Mouse (Mus musculus) heart, embryonic 14.5 days (tissue): ENCODE results near the gene Palm2. TPM values are rescaled to one million over a fixed set of nuclear protein-coding genes. Genes with fewer than 3 reads are reported as not detected.

Source experiments
- ATAC-seq: fragments of 200-750 bp; cut with Nextera tagmentation; 2 replicates; pipeline ENCODE4 v1.8.0; 2017; ENCODE audit warnings: low read depth, moderate TSS enrichment; ENCODE audit not compliant: insufficient number of reproducible peaks, insufficient read depth, low FRiP score
- H3K27ac ChIP-seq, 2 experiments: fragments of 200-500 bp in 1 of 2; fragments of 300-500 bp in 1 of 2; sonication (generic) in 1 of 2; replicated peaks in 1 of 2; 2 replicates each; pipeline ENCODE4 v1.5.1; 2012 to 2014; ENCODE audit warnings: low read depth in 2 of 2, low read length in 2 of 2, control low read depth in 1 of 2, mild to moderate bottlenecking in 1 of 2, mixed read lengths in 1 of 2; ENCODE audit not compliant: control insufficient read depth in 1 of 2, insufficient read depth in 1 of 2
- H3K27me3 ChIP-seq: fragments of 300-500 bp; sonication (generic); 2 replicates; pipeline ENCODE4 v1.6.1; 2014; ENCODE audit warnings: mild to moderate bottlenecking, low read length, control low read depth; ENCODE audit not compliant: control insufficient read depth, insufficient read depth
- H3K36me3 ChIP-seq: fragments of 300-500 bp; sonication (generic); 2 replicates; pipeline ENCODE4 v1.6.1; 2014; ENCODE audit warnings: mild to moderate bottlenecking, control low read depth, low read length, mixed read lengths; ENCODE audit not compliant: control insufficient read depth, insufficient read depth
- H3K4me1 ChIP-seq, 2 experiments: fragments of 200-500 bp in 1 of 2; fragments of 300-500 bp in 1 of 2; sonication (generic) in 1 of 2; 2 replicates each; pipeline ENCODE4 v1.6.1; 2012 to 2014; ENCODE audit warnings: low read length in 2 of 2, control low read depth in 1 of 2, mixed read lengths in 1 of 2; ENCODE audit not compliant: control insufficient read depth in 2 of 2, insufficient read depth in 2 of 2
- H3K4me2 ChIP-seq: fragments of 300-500 bp; sonication (generic); 2 replicates; pipeline ENCODE4 v1.6.1; 2014; ENCODE audit warnings: mild to moderate bottlenecking, low read length
- H3K4me3 ChIP-seq, 2 experiments: fragments of 200-500 bp in 1 of 2; fragments of 300-500 bp in 1 of 2; sonication (generic) in 1 of 2; 2 replicates each; pipeline ENCODE4 v1.5.1; 2012 to 2014; ENCODE audit warnings: low read length in 2 of 2, mild to moderate bottlenecking in 2 of 2, control low read depth in 1 of 2, low read depth in 1 of 2, moderate library complexity in 1 of 2; ENCODE audit not compliant: control insufficient read depth in 1 of 2, insufficient read depth in 1 of 2
- H3K9ac ChIP-seq: fragments of 300-500 bp; sonication (generic); 2 replicates; pipeline ENCODE4 v1.6.1; 2014; ENCODE audit warnings: mild to moderate bottlenecking, low read length
- H3K9me3 ChIP-seq: fragments of 300-500 bp; sonication (generic); 2 replicates; pipeline ENCODE4 v1.6.1; 2016; ENCODE audit warnings: low read length, control low read depth; ENCODE audit not compliant: control insufficient read depth
- WGBS: fragments of 180-500 bp; shearing (Covaris S2); extraction: QIAGEN DNeasy Blood & Tissue Kit; methylation state at CpG from one replicate; pipeline ENCODE4 v1.1.7; 2014; 5-methylcytosine and 5-hydroxymethylcytosine counted together
- polyA plus RNA-seq: library from polyadenylated mRNA; unstranded; fragments of >200 nt; fragmentation: Nextera tagmentation; extraction: Ambion mirVana; gene quantifications from 2 replicates; pipeline ENCODE4 v1.2.1, GENCODE M21; 2014

Gene Palm2
- polyA plus RNA-seq, 1 experiment from 2014 or later: 21.0 TPM

GRCm38 (mm10) chr4:57672541-57672940, 238.5 kb downstream of the Palm2 start:
- peaks cover 7% of the 10 kb centered on the region; the same call in 1 of the 2 replicates for H3K36me3 ChIP-seq
- H3K4me3 ChIP-seq: no peak overlapping the region
- WGBS: 79% methylated on average over 4 of the region's 4 CpGs
- no peak for ATAC-seq
- peaks cover 39 to 72% of the 10 kb centered on the region in 2 experiments for H3K4me1 ChIP-seq
- H3K27me3 ChIP-seq: no peaks in the 10 kb centered on the region
- H3K4me2 ChIP-seq: no peak overlapping the region
- no peak overlapping the region for H3K9ac ChIP-seq
- no peaks in the 10 kb centered on the region for H3K9me3 ChIP-seq
- no peak overlapping the region for H3K27ac ChIP-seq

DNA sequence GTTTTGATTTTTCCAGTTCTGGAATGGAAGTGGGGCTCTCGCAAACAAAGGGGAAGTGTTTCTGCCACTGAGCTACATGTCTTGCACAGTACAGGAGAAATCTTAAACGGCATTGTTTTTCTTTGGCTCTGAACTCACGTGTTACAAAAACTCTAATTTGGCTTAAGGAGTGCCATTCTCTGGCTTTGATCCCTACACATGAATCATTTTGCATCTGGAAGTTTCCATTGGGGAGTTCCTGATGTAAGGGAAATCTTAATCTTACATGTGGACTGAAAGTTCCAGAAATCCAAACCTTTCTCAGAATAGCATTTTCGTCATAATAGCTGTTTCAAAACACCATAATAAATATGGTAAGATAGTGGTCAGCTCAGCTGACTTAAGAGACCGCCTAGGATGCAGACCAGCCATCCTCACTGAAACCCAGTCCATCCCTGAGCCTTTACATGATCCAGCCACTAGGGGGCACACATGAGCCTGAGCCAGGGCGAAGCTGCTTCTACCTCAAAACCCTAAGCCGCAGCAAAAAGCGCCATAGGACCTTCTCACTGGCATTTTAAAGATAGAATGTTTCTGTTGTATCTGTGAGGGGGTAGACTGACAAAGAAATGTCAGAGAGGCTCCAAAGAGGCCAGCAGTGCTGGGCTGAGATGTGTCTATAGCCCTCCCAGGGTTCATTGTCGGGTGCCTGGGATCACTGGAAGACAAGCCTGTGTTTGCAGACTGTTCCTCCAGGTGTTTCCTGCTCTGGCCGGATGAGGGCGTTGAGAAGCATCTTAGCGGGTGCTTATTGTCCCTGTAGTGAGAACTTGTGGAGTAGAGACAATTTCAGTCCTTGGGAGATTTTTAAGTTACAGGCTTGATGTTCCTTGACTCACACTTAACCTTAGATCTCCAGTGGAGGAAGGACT, 239.2 kb downstream of the Palm2 start:
- peaks cover 11% of the 10 kb centered on the region for H3K36me3 ChIP-seq
- no peaks in the 10 kb centered on the region for H3K27me3 ChIP-seq
- WGBS: 19% methylated on average over 12 of the region's 12 CpGs
- peak overlapping the region; percentile 29 to 84 for H3K27ac ChIP-seq
- peak overlapping the region; percentile 37 for H3K4me2 ChIP-seq
- peak overlapping the region; percentile 49; the same call in 1 of the 2 replicates for H3K9ac ChIP-seq
- no peaks in the 10 kb centered on the region for H3K9me3 ChIP-seq
- no peak for ATAC-seq
- peaks cover 39 to 72% of the 10 kb centered on the region in 2 experiments for H3K4me1 ChIP-seq
- H3K4me3 ChIP-seq: no peak overlapping the region

- peaks cover 22% of the 10 kb centered on the region for H3K36me3 ChIP-seq
- ATAC-seq: no peak
- peak overlapping the region; percentile 73 to 84 for H3K27ac ChIP-seq
- no peak overlapping the region for H3K4me3 ChIP-seq
- H3K4me1 ChIP-seq: peaks cover 34 to 69% of the 10 kb centered on the region in 2 experiments
- no peak overlapping the region for H3K4me2 ChIP-seq
- WGBS: 68% methylated on average over 7 of the region's 7 CpGs
- H3K9me3 ChIP-seq: no peaks in the 10 kb centered on the region
- no peak overlapping the region; the same call in 1 of the 2 replicates for H3K9ac ChIP-seq
- no peaks in the 10 kb centered on the region for H3K27me3 ChIP-seq
Observed at GRCm38 (mm10) chr4:57674351-57674750, 240.3 kb downstream of the Palm2 start.

- Histone ChIP-seq H3K9ac (peak overlapping the region; percentile 26; the same call in 1 of the 2 replicates), H3K4me3 (0 out of 4 replicates have a peak overlapping the region, but pooled peaks of 1 of the 2 experiments have one; percentile 9), H3K36me3 (peaks cover 28% of the 10 kb centered on the region), H3K4me1 (peaks cover 26 to 58% of the 10 kb centered on the region in 2 experiments), H3K27ac (peak overlapping the region; percentile 73 to 84), H3K27me3 (no peaks in the 10 kb centered on the region), H3K9me3 (no peaks in the 10 kb centered on the region), H3K4me2 (peak overlapping the region; percentile 49)
- 5% methylated on average over 13 of the region's 13 CpGs for WGBS
- peak; percentile 67 for ATAC-seq
Observed at GRCm38 (mm10) chr4:57675387-57675786, 241.3 kb downstream of the Palm2 start.

- H3K36me3 ChIP-seq: peaks cover 34% of the 10 kb centered on the region
- no peak overlapping the region for H3K4me2 ChIP-seq
- H3K27ac ChIP-seq: no peak overlapping the region
- ATAC-seq: no peak
- no peak overlapping the region for H3K4me3 ChIP-seq
- H3K27me3 ChIP-seq: no peaks in the 10 kb centered on the region
- peaks cover 29 to 53% of the 10 kb centered on the region in 2 experiments for H3K4me1 ChIP-seq
- H3K9me3 ChIP-seq: no peaks in the 10 kb centered on the region
- no peak overlapping the region for H3K9ac ChIP-seq
- WGBS: 80% methylated on average over 12 of the region's 12 CpGs
Observed at GRCm38 (mm10) chr4:57677916-57678315, 243.9 kb downstream of the Palm2 start.

- H3K36me3 ChIP-seq: peaks cover 34% of the 10 kb centered on the region
- H3K4me2 ChIP-seq: no peak overlapping the region
- ATAC-seq: no peak
- 66% methylated on average over 9 of the region's 9 CpGs for WGBS
- no peaks in the 10 kb centered on the region for H3K27me3 ChIP-seq
- H3K27ac ChIP-seq: no peak overlapping the region
- H3K4me1 ChIP-seq: peaks cover 28 to 54% of the 10 kb centered on the region in 2 experiments
- no peak overlapping the region for H3K4me3 ChIP-seq
- H3K9me3 ChIP-seq: no peaks in the 10 kb centered on the region
- no peak overlapping the region for H3K9ac ChIP-seq
Observed at GRCm38 (mm10) chr4:57678991-57679457, 245.0 kb downstream of the Palm2 start.

DNA sequence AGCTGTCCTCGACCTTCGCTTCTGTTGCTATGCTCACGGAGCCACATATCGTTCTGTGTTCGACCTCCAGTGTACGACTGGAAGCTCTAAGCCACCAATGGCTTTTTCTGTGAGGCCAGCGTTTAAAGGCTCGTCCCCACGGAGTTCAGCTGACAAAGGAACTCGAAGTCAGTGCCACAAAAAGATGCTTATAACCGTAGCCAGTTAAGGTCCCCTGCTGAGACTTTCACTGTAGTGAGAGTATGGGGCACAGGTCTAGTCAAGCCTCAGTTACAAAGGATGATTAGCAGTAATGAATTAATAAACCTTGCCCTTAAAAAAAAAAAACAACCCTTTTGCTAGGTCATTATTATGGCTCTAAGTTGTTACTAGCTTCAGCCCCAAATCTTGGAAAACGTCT, 246.1 kb downstream of the Palm2 start:
- peaks cover 23 to 54% of the 10 kb centered on the region in 2 experiments for H3K4me1 ChIP-seq
- H3K4me2 ChIP-seq: no peak overlapping the region
- 88% methylated on average over 12 of the region's 12 CpGs for WGBS
- H3K9ac ChIP-seq: no peak overlapping the region
- ATAC-seq: no peak
- no peak overlapping the region for H3K4me3 ChIP-seq
- H3K27ac ChIP-seq: no peak overlapping the region
- no peaks in the 10 kb centered on the region for H3K9me3 ChIP-seq
- H3K36me3 ChIP-seq: peaks cover 34% of the 10 kb centered on the region
- H3K27me3 ChIP-seq: no peaks in the 10 kb centered on the region
